Mouse (Mus musculus): Measurements from ENCODE around the gene Ptcra.

DNA sequence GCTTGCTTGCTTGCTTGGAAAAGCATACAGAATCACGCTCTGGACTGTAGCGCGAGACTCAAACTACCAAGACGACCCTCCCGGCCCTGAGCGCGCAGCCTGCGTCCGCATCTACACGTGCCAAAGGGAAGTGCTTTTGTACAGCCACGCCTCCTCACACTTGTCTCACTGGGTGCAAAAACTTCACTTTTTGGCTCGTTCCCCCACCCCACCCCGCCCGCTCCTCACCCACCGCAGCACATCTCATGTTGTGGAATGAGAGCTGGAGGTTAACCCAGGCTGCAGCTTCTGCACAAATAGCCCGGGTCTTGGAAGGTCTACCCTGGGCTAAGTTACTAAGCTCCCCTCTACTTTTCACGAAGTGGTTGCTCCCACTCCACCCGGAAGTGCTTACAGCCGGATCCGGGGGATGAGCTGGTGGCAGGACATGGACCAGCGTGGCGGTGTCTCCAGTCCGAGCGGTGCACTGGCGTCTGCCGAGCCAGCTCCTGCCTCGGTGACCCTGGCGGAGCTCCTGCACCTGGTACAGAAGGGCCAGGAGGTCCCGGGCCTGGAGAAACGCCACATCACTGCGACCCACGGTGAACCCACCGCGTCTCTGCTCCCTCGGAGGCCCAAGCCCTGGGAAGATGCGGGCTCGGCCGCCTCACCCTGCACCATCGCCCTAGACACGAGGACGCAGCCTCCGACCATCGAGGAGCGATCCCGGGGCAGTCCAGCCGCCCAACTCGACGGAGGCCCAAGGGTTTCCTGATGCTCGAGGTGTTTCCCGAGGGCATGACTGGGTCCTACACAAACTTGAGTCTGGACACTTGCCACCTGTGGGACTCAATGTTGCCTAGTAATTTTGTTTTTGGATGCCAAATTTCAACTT is 9.1 kb upstream of the Ptcra start, which contains the start of gene 2310039H08Rik:
- peak; percentile 65 for TF ChIP-seq POLR2A (IDR thresholded peaks at IDR 0.05; ENCODE audit: insufficient read depth, low read length)
- no peak for TF ChIP-seq EP300 (IDR thresholded peaks at IDR 0.05; ENCODE audit: insufficient read depth, low read depth, low read length)
- TF ChIP-seq CTCF (IDR thresholded peaks at IDR 0.05; ENCODE audit: low read depth, low read length), result no peak

Data from ES-Bruce4 (cell line).